Mouse (Mus musculus): ENCODE results near the gene Ccdc60. TPM values are rescaled to one million over a fixed set of nuclear protein-coding genes. Genes with fewer than 3 reads are reported as not detected.

The Ccdc60 gene
- polyA plus RNA-seq (2012; rRNA removed; ENCODE audit: low replicate concordance), result 1.4 TPM in 1 of 2 replicates, not detected in the other

DNA sequence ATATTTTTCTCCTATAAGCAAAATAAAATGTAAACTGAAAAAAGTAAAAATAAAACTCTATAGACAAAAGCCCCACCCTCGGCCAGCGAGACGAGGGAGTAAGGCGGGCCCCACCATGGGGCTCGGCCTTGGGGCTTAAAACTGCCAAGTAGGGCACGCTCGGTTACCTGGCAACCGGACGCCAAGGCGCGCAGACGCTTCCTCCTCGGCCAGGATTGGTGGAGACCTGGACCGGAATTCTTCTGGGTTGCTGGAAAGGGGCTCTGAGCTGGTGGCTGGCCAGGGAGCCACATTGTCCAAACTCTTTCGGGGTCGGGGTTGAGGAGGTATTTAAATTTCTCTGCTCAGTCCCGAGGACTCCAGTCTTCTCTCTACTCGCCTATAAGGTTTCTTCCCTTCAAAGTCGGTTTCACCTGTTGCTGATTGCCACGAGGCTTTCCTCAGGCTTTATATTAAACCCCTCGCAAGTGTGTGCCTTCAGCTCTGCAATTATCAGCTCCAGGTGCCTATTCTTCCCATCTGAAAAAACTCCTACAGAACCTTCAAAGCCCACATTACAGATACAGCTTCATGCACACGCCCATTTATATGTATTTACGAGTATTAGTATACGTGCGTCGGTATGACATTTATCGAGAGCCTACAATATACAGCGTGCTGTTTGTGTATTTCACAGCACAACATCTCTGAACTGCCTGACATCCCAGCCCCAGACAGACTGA, at the start of gene Ccdc60:
Ccdc60 (minus strand) TSS at position 137 of the 722 bp plus-strand sequence.

DNA sequence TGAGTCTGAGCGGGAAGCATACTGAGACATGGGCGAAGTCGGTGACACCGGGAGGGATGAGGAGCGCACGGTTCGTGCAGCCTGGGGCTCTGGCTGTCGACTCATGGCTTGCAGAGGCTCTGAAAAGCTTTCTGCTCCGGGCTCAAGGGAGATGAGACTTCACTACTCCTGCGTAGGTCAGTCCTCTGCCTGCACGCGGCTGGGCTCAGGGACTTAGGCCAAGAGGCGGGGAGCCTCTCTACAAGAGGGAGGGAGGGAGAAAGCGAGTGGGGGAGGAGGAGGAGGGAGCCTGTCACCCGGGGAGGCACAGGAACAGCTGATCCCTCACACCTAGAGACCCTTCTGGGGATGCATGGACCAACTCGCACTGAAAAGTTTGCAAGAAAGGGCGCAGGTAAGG, 205.7 kb downstream of the Ccdc60 start, which contains the start of gene Tmem233:
Tmem233 (minus strand) TSS at position 164 of the 400 bp plus-strand sequence.

Other genes starting within 250 kb of the Ccdc60 start
- gene Tmem233, start 205.7 kb downstream of the Ccdc60 start, polyA plus RNA-seq (2012; rRNA removed; ENCODE audit: low replicate concordance), result not detected in 2 replicates
- gene Hspb8, start 133.9 kb upstream of the Ccdc60 start, polyA plus RNA-seq (2012; rRNA removed; ENCODE audit: low replicate concordance), result 148 and 168 TPM in 2 replicates

Data from subcutaneous adipose tissue, adult 2 months (tissue).